Mouse (Mus musculus): ENCODE measurements around the gene Klf12. TPM values are rescaled to one million over a fixed set of nuclear protein-coding genes. Genes with fewer than 3 reads are reported as not detected.

Gene Klf12
- polyA plus RNA-seq, 1 experiment from 2014 or later = 26.8 TPM

DNA sequence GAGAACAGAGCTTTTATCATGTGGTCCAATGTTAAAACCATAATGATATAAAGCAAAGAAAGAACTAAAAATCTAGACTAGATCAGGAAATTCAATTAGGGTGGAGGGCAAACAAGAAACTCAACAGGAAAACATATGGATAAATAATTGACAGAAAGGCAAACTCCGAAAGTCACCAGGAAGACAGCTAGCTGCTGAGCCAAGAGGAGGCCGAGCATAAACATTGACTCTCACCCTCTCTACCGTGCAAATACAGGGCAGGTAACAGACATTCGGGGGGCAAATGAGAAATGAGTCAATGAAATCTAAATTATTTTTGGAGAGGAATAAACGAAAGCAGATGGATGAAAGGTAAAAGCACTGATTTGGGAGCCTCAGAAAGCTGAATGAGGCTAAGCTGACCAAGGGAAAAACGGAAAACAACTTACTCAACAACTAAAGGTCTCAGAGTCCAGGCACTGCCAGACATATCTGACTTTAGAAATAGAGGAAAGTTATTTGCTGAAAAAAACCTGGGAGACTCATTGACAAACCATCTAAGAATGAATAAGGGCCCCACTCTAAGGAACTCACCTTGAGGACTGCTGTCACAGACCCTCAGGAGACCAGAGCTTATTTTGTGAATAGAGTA, 84.3 kb downstream of the Klf12 start:
- Histone ChIP-seq H3K27me3 (ENCODE audit: control insufficient read depth, insufficient read depth, low read length) (no peaks in the 10 kb centered on the region), H3K27ac (ENCODE audit: low read depth, low read length) (no peak overlapping the region), H3K9ac (ENCODE audit: low read length) (no peak overlapping the region), H3K36me3 (ENCODE audit: control insufficient read depth, insufficient read depth, low read length) (no peaks in the 10 kb centered on the region), H3K9me3 (ENCODE audit: control insufficient read depth, low read length) (no peaks in the 10 kb centered on the region), H3K4me2 (ENCODE audit: low read depth) (no peak overlapping the region), H3K4me1 (ENCODE audit: control insufficient read depth, insufficient read depth, low read length) (no peaks in the 10 kb centered on the region), H3K4me3 (ENCODE audit: low read depth, low read length) (no peak overlapping the region)
- WGBS = 87% methylated on average over 6 of the region's 6 CpGs
- no peak for ATAC-seq (ENCODE audit: insufficient read depth, low FRiP score, low TSS enrichment)
- no peak for DNase-seq (ENCODE audit: low spot score)

DNA sequence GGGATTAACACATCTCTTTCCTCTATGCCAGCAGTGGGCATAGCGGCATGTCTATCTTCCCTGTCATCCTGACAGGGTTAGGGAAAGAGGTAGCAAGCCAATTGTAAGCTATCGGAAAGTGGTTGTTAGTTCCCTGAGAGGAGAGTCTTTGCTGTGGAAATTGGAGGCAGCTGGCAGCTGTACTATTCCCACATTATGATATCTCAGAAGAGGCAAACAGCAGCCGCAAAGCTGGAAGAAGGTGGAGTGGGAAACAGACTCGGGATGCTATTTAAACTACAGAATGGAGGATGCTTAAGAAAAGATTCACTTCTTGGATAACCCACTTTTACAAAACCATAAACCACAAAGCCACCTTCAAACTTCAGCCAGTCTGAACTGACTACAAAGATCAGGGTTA, 85.8 kb downstream of the Klf12 start:
- Histone ChIP-seq H3K9me3 (ENCODE audit: control insufficient read depth, low read length) (no peaks in the 10 kb centered on the region), H3K4me3 (ENCODE audit: low read depth, low read length) (no peak overlapping the region), H3K27me3 (ENCODE audit: control insufficient read depth, insufficient read depth, low read length) (no peaks in the 10 kb centered on the region), H3K27ac (ENCODE audit: low read depth, low read length) (no peak overlapping the region), H3K4me2 (ENCODE audit: low read depth) (no peak overlapping the region), H3K9ac (ENCODE audit: low read length) (no peak overlapping the region), H3K36me3 (ENCODE audit: control insufficient read depth, insufficient read depth, low read length) (no peaks in the 10 kb centered on the region), H3K4me1 (ENCODE audit: control insufficient read depth, insufficient read depth, low read length) (no peaks in the 10 kb centered on the region)
- no peak for ATAC-seq (ENCODE audit: insufficient read depth, low FRiP score, low TSS enrichment)
- WGBS = 96% methylated on average over 4 of the region's 4 CpGs
- DNase-seq (ENCODE audit: low spot score) = no peak

DNA sequence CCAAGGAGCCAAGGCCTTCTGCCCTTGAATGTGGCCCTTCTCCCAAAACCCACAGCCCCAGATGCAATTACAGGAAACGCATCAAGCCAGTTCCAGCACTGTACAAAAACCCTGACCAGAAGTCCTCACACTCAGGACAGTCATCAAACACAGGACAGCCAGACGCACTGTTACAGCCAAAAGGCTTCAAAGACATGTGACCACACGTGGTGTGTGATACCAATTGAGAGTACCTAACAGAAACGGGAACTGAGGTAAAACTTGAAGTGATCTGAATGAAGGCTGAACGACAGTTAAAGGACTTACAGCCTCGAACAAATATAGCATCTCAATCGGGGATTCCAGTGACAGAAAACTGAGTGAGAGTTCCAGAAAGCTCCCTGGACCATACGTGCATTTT, 87.3 kb downstream of the Klf12 start:
- DNase-seq (ENCODE audit: low spot score) (no peak), ATAC-seq (ENCODE audit: insufficient read depth, low FRiP score, low TSS enrichment) (no peak)
- H3K9me3 ChIP-seq (ENCODE audit: control insufficient read depth, low read length) = no peaks in the 10 kb centered on the region
- no peak overlapping the region for H3K4me3 ChIP-seq (ENCODE audit: low read depth, low read length)
- H3K4me2 ChIP-seq (ENCODE audit: low read depth) = no peak overlapping the region
- H3K27ac ChIP-seq (ENCODE audit: low read depth, low read length) = no peak overlapping the region
- no peaks in the 10 kb centered on the region for H3K4me1 ChIP-seq (ENCODE audit: control insufficient read depth, insufficient read depth, low read length)
- no peaks in the 10 kb centered on the region for H3K36me3 ChIP-seq (ENCODE audit: control insufficient read depth, insufficient read depth, low read length)
- no peaks in the 10 kb centered on the region for H3K27me3 ChIP-seq (ENCODE audit: control insufficient read depth, insufficient read depth, low read length)
- WGBS = 95% methylated on average over 8 of the region's 8 CpGs
- H3K9ac ChIP-seq (ENCODE audit: low read length) = no peak overlapping the region

DNA sequence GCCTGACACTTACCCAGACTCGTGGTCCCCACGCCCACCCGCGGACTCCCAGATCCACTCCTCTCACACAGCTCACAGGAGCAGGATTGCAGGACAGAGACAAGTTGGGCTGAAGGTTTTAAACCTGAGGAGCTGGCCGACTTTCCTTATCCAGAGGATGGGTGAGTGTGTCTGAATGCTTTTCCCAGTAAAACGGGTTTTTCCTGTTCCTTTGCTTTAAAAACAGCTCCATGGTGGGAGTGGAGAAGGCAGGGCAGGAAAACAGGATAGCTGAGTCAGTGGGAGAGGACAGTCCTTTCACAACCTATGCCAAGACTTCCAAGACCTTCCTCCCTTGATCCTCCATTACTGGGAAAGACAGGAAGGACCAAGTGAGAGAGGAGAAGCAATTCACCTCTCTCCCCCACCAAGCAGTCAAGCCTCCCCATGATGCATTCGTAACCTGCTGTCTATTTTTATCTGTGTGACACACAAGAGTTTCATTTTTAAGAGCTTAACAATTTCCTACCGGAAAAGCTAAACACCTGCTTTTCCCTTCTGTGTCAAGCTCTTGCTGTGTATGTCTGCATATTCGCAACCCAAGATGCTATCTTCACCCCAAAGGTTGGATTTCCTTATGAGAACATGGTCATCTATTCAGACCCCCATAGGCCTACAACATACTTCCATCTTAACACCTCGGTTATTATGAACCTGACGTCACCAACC, 94.8 kb downstream of the Klf12 start:
- no peaks in the 10 kb centered on the region for H3K27me3 ChIP-seq (ENCODE audit: control insufficient read depth, insufficient read depth, low read length)
- DNase-seq (ENCODE audit: low spot score) (no peak), ATAC-seq (ENCODE audit: insufficient read depth, low FRiP score, low TSS enrichment) (no peak)
- H3K36me3 ChIP-seq (ENCODE audit: control insufficient read depth, insufficient read depth, low read length) = no peaks in the 10 kb centered on the region
- H3K4me1 ChIP-seq (ENCODE audit: control insufficient read depth, insufficient read depth, low read length) = no peaks in the 10 kb centered on the region
- WGBS = 88% methylated on average over 11 of the region's 11 CpGs
- H3K4me3 ChIP-seq (ENCODE audit: low read depth, low read length) = no peak overlapping the region
- H3K4me2 ChIP-seq (ENCODE audit: low read depth) = no peak overlapping the region
- no peak overlapping the region for H3K27ac ChIP-seq (ENCODE audit: low read depth, low read length)
- no peak overlapping the region for H3K9ac ChIP-seq (ENCODE audit: low read length)
- H3K9me3 ChIP-seq (ENCODE audit: control insufficient read depth, low read length) = no peaks in the 10 kb centered on the region

DNA sequence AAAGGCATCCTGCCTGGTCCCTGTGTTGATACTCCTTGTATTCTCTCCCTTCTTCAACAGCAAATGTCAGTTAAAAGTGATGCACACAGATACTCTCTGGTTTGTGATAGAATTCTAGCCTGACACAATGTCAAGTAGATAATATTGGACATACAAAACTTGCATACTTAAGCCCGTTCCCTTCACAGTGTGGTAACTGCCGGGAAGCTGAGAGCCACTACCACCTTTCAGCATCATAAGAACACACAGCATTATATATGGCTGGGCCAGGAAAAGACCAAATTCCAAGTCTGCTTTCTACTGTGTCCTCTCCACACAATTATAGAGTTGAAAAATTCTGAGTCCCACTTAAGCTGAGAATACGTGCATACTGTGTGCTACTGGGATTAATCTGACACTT, 97.1 kb downstream of the Klf12 start:
- 87% methylated on average over 3 of the region's 3 CpGs for WGBS
- no peaks in the 10 kb centered on the region for H3K4me1 ChIP-seq (ENCODE audit: control insufficient read depth, insufficient read depth, low read length)
- H3K27ac ChIP-seq (ENCODE audit: low read depth, low read length) = no peak overlapping the region
- no peaks in the 10 kb centered on the region for H3K9me3 ChIP-seq (ENCODE audit: control insufficient read depth, low read length)
- no peaks in the 10 kb centered on the region for H3K27me3 ChIP-seq (ENCODE audit: control insufficient read depth, insufficient read depth, low read length)
- no peak for ATAC-seq (ENCODE audit: insufficient read depth, low FRiP score, low TSS enrichment)
- H3K4me3 ChIP-seq (ENCODE audit: low read depth, low read length) = no peak overlapping the region
- DNase-seq (ENCODE audit: low spot score) = no peak
- no peak overlapping the region for H3K9ac ChIP-seq (ENCODE audit: low read length)
- H3K36me3 ChIP-seq (ENCODE audit: control insufficient read depth, insufficient read depth, low read length) = no peaks in the 10 kb centered on the region
- no peak overlapping the region for H3K4me2 ChIP-seq (ENCODE audit: low read depth)

DNA sequence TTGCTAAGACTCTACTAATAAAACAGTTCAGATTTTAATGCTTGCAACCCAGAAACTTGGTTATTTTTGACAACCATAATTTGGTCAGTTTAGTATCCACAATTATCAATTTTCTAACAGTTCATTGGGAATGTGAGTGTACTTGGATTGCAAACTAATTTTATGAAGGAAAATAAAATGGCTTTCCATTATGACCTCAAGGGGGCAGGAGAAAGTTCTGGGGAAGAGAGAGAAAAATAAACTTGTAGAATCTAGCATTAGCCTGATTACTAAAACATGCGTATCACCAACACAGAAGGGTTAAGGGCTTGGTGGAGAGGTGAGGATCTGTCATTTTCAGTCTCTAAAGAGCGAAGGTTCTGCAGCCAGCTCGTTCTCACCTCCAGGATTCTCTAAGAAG, 106.7 kb downstream of the Klf12 start:
- WGBS = 81% methylated on average over 3 of the region's 3 CpGs

DNA sequence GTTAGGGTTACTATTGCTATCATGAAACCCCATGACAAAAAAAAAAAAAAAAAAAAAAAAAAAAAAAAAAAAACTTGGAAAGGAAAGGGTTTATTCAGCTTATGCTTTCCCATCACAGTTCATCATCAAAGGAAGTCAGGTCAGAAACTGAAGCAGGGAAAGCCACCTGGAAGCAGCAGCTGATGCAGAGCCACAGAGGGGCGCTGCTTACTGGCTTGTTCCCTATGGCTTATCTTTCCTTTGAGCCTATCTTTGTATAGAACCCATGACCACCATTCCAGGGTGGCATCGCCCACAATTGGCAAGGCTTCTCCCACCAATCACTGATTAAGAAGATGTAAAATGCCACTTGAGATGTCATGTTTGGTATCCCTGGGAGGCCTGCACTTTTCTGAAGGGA, 119.4 kb downstream of the Klf12 start:
- Histone ChIP-seq H3K4me1 (ENCODE audit: control insufficient read depth, insufficient read depth, low read length) (no peaks in the 10 kb centered on the region; the same call in 1 of the 2 replicates), H3K9me3 (ENCODE audit: control insufficient read depth, low read length) (no peaks in the 10 kb centered on the region), H3K9ac (ENCODE audit: low read length) (no peak overlapping the region), H3K27ac (ENCODE audit: low read depth, low read length) (no peak overlapping the region), H3K36me3 (ENCODE audit: control insufficient read depth, insufficient read depth, low read length) (no peaks in the 10 kb centered on the region), H3K4me3 (ENCODE audit: low read depth, low read length) (no peak overlapping the region), H3K27me3 (ENCODE audit: control insufficient read depth, insufficient read depth, low read length) (no peaks in the 10 kb centered on the region), H3K4me2 (ENCODE audit: low read depth) (no peak overlapping the region)
- no peak for DNase-seq (ENCODE audit: low spot score)
- ATAC-seq (ENCODE audit: insufficient read depth, low FRiP score, low TSS enrichment) = no peak
- 81% methylated on average over 2 of the region's 2 CpGs for WGBS

More for the DNA sequence above, 106.7 kb downstream of the Klf12 start:
- H3K27ac ChIP-seq (ENCODE audit: low read depth, low read length) = no peak overlapping the region
- H3K9ac ChIP-seq (ENCODE audit: low read length) = no peak overlapping the region
- H3K36me3 ChIP-seq (ENCODE audit: control insufficient read depth, insufficient read depth, low read length) = no peaks in the 10 kb centered on the region
- H3K4me2 ChIP-seq (ENCODE audit: low read depth) = no peak overlapping the region
- no peaks in the 10 kb centered on the region for H3K9me3 ChIP-seq (ENCODE audit: control insufficient read depth, low read length)
- ATAC-seq (ENCODE audit: insufficient read depth, low FRiP score, low TSS enrichment) = no peak
- no peaks in the 10 kb centered on the region for H3K27me3 ChIP-seq (ENCODE audit: control insufficient read depth, insufficient read depth, low read length)
- H3K4me1 ChIP-seq (ENCODE audit: control insufficient read depth, insufficient read depth, low read length) = no peaks in the 10 kb centered on the region
- DNase-seq (ENCODE audit: low spot score) = no peak
- H3K4me3 ChIP-seq (ENCODE audit: low read depth, low read length) = no peak overlapping the region

DNA sequence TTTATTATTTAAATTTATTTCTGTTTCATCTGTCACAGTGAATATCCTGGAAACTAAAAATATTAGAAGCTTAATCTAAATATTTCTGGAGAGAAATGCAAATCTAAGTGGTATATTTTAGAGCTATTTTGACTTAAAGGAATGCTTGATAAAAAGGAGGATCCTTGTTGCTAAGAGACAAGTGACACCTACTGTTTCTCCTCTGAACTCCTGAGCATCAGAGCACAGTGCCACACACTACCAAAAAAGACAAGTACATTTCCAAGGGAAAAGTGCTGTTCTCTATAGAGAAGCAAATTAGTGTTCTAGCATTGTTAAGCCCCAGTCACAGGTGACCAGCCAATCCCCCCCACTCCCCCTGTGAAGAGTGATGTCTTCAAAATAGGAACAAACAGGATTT, 127.8 kb downstream of the Klf12 start:
- H3K4me2 ChIP-seq (ENCODE audit: low read depth) = no peak overlapping the region
- ATAC-seq (ENCODE audit: insufficient read depth, low FRiP score, low TSS enrichment) (no peak), DNase-seq (ENCODE audit: low spot score) (no peak)
- H3K4me1 ChIP-seq (ENCODE audit: control insufficient read depth, insufficient read depth, low read length) = no peaks in the 10 kb centered on the region
- H3K36me3 ChIP-seq (ENCODE audit: control insufficient read depth, insufficient read depth, low read length) = no peaks in the 10 kb centered on the region
- no peak overlapping the region for H3K27ac ChIP-seq (ENCODE audit: low read depth, low read length)
- no peak overlapping the region for H3K4me3 ChIP-seq (ENCODE audit: low read depth, low read length)
- no peak overlapping the region for H3K9ac ChIP-seq (ENCODE audit: low read length)
- no peaks in the 10 kb centered on the region for H3K27me3 ChIP-seq (ENCODE audit: control insufficient read depth, insufficient read depth, low read length)
- H3K9me3 ChIP-seq (ENCODE audit: control insufficient read depth, low read length) = no peaks in the 10 kb centered on the region

DNA sequence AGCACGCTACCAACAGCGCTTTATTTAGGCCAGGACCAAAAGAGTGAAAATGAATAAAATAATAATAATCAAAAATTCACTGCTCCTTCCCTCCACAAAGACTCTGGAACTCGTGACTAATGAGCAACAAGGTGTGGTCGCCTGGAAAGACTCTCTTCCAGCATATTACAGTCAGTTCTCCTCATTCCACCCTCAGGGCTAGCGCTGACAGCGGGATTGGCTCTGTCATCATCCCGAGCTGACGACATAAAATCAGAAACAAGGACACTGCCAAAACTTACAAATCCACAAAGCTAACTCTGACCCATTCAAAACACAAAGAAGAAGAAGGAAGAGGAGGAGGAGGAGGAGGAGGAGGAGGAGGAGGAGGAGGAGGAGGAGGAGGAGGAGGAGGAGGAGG, 136.8 kb downstream of the Klf12 start:
- Histone ChIP-seq H3K9me3 (ENCODE audit: control insufficient read depth, low read length) (no peaks in the 10 kb centered on the region), H3K27ac (ENCODE audit: low read depth, low read length) (no peak overlapping the region), H3K4me2 (ENCODE audit: low read depth) (no peak overlapping the region), H3K27me3 (ENCODE audit: control insufficient read depth, insufficient read depth, low read length) (no peaks in the 10 kb centered on the region), H3K4me3 (ENCODE audit: low read depth, low read length) (no peak overlapping the region), H3K36me3 (ENCODE audit: control insufficient read depth, insufficient read depth, low read length) (no peaks in the 10 kb centered on the region), H3K4me1 (ENCODE audit: control insufficient read depth, insufficient read depth, low read length) (no peaks in the 10 kb centered on the region), H3K9ac (ENCODE audit: low read length) (no peak overlapping the region)
- DNase-seq (ENCODE audit: low spot score) (no peak), ATAC-seq (ENCODE audit: insufficient read depth, low FRiP score, low TSS enrichment) (no peak)
- 96% methylated on average over 8 of the region's 8 CpGs for WGBS

Measured in neural tube, embryonic 11.5 days (tissue).